Mouse (Mus musculus) right cerebral cortex, adult 2 months (tissue): ENCODE results near the gene Csn1s2a.
"Not testable (repeated sequence)": the region's sequence is repeated elsewhere in the genome, so short reads cannot be mapped to it uniquely, and the experiment has no call there.

Source experiments
- DNase-seq, 2 experiments: peaks; one replicate each; pipeline ENCODE4 v3.0.0; 2021 to 2022; ENCODE audit warnings: low spot score in 2 of 2

The Csn1s2a gene

DNA sequence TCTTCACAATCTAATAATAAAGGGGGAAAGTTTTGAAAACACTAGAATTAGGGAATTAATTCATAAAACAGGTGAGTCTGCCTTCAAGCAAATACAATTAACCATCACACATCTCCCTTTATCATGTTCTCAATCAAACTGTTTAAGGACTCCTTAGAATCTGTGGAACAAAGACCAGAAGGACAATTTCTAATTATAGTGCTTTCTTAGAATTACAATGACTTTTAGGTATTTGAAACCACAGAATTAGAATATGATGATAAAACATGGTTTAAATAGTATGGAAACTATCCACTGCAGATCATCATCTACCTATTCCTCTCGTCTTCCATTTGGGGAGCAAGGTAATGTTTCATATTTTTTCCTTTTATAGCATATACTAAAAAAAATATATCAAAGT lies at the start of gene Csn1s2a:
TSS of gene Csn1s2a (plus strand) at position 301 of the 400 bp plus-strand sequence.
- DNase-seq: no peak

DNA sequence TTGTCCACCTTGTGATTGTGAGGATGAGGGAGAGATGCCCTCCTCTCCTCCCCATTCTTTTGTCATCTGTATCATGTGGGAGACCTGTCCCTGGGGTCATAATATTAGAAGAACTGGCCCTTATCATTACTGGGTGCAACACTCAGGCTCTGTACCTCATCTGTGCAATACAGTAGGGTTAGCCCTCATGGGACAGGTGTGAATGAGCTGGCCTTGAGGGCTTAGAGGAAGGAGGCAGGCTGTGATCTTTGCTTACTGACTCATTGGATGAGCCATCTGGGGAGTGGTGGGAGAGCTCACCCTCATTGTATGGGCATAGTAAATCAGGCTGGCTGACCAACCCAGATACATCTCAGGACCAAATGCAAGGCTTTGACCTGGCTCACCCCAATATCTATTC lies 39.5 kb upstream of the Csn1s2a start:
- no peak for DNase-seq

DNA sequence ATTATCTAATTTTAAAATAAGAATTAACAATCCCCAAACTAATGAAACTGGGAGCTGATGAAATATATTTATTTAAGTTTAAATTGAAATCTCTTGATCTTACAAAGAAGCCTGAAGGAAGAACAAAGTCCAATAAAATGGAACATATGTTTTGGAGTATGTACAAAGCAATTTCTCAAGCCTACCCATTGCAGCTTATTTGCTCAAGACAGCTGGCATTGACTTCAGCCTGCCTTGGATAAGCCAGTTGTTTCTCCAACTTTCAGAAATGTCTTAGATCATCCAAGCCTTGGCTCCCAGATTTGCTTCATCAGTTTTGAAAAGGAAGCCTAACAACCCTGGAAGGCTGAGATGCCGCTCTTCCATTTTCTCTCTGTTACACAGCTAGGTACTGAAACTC lies 20.9 kb upstream of the Csn1s2a start:
- no peak for DNase-seq

DNA sequence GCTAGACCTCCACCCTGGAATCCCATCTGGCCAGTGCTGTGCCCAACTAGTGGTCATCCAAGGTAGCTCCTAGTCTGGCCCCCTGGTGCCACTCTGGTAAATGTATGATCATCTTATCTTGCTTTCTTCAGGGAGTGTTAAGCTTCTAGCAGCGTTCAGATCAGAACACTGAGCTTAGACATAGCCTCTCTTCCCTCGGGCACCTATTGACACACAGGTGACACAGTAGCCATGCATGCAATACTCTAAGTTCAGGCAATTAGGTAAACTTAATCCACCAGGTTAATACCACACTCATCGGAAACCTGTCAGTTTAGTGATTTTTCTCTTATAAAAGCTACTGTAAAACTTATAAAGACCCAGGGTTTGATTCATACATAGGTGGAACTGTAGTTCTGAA lies 9.8 kb upstream of the Csn1s2a start:
- no peak for DNase-seq

DNA sequence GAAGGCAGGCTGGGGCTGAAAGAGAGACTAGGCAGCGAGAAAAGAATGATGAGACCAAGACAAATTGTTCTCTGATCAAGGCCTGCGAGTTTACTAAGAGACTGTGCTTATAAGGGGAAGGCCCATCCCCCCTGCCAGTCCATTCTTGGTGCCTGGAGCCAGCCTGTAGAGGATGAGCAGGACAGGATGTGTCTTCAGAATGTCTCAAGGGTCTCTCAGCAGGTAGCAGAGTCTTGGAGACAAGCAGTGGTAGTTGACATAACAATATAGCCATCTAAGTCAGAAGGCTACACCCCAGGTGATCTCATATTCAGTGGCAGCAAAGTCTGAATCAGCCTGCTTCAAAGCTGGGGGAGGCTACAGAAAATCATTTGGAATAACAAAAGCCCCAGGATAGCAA lies 2.2 kb upstream of the Csn1s2a start:
- DNase-seq: not testable (repeated sequence)

DNA sequence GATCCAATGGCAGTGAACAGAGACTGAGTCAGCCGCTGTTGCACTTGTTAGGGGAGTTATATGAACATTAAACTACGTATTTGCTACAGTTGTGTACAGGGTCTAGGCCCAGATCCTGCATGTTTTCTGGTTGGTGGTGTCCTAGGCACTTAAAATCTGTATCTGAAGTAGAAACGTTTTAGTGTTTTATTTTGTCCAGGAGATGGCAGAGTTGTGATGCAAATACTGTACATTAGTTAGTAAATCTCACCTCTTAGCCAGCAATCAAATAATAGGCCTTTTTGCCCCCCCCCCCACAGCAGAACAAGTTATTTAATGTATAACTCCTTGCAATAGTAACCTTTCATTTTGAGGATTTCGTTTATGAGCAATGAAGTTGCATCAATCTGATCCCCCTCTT lies 8.4 kb downstream of the Csn1s2a start:
- DNase-seq: no peak

DNA sequence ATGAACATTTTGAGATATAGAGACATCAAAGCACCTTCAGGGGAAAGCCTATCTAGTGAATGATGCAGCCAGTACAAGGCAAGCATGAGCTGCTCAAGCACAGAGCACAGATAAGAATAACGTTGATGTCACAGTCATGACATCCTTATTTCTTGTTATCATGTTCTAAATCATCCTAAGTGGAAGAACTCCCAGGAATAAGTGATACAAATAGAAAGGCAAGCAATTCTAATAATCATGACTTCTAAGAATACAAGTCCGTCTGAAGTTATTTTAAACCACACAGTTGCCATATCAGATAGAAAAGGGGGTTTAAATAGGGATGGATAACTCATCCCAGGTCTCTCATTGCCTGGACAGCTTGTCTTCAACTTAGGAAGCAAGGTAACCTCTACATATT lies 33.4 kb downstream of the Csn1s2a start, which contains the start of gene Csn1s2b:
TSS of gene Csn1s2b (plus strand) at position 301 of the 400 bp plus-strand sequence.
- no peak for DNase-seq

DNA sequence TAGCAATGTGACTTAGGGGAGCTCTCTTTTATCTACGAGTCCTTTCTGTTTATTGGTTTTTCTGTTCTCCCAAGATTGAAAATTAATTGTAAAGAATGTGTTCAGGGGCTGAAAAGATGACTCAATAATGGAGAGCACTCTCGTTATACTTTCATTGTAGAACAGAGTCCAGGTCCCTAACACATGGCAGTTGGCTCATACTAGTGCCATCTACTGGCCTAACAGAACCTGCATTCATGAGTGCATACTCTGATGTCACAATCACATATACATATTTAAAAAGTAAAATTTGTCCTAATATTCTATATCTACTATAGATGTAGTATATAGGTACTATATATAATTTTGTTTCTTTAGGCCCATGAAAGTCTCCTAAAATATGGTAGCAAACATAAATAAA lies 34.9 kb downstream of the Csn1s2a start:
- DNase-seq: no peak

DNA sequence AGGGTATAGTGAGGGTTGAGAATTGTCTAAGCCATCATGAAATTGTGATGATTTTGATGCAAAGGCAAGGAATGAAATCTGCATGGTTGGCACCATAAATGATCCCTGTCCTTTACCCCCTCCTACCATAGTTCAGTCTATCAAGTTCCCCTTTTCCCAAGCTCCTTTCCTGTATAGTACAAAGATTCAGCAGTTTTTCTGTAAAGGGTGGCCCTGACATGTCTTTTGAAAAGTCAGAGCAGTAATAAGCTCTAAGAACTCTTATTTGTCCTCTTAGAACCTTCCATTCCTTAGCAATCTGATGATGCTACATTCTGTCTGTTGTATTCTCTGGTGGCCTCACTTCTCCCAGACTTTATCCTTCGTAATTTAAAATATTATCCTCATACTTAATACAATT lies 51.0 kb downstream of the Csn1s2a start, which contains the start of gene Prr27:
TSS of gene Prr27 (plus strand) at position 301 of the 400 bp plus-strand sequence.
- DNase-seq: no peak
